Mouse (Mus musculus): Measurements from ENCODE around the gene Alpk1. TPM values are rescaled to one million over a fixed set of nuclear protein-coding genes. Genes with fewer than 3 reads are reported as not detected.

The Alpk1 gene
- polyA plus RNA-seq, 1 experiment from 2014 or later, result 0.37 TPM

DNA sequence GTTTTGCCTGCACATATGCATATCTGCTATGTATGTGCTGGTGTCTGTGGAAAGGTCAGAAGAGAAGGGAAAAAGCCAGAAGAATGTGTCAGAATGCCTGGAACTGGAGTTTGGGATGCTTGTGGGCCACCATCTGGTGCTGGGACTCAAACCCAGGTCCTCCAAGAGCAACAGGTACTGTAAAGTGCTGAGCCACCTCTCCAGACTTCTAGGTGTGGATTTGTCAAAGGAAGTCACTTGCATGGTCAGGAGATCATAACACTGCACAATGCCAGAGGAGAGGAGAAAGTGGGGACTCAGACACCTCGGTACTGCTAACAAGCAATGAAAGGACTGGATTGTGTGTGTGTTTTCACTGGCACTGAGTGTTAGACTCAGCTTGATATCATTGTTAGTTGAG, 150.1 kb downstream of the Alpk1 start:
- WGBS, result 7% methylated on average over 1 of the region's 1 CpGs
- H3K4me1 ChIP-seq (ENCODE audit: control insufficient read depth, insufficient read depth, low read length), result peaks cover 15% of the 10 kb centered on the region

DNA sequence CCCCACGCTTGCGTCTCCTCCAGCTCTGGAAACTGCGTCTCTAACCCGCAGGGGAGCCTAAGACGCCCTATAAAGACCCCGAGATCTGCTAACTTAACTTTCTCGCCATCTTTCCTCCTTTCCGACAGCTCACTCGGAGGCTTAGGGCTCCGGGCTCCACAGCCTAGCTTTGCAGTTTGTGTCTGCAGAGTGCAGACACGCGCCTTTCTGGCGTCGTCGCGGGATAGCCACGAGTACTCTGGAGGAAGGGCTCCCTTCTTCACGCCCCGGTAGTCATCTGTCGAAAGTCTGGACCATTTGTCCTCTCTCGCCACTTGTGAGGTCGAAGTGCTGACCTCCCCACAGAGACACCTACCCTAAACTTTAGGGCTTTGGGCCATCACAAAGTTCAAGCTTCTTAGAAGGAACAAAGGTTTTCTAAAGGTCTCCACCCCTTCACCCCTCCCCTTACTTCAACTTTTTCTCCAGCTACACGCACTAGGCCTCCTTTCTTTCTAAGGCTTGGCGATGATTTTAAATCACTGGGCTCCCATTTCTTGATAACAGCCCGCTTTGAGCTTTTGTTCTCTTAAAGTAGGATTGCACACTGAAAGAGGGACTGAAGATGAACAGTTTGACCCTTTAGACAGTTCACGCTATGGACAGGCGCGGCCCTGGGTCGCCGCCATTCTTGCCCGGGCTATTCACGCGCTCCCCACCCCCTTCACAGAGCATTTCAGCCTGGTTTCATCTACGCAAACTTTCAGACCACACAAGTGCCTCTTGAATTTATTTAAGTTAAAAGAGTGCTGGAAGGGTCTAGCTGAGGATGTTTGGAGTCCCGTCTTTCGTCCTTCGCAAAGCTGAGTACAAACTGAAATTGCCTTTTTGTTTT, 151.8 kb downstream of the Alpk1 start:
- WGBS, result under 1% methylated on average over 37 of the region's 37 CpGs
- DNase-seq (ENCODE audit: low spot score) (peak; percentile 68), ATAC-seq (ENCODE audit: insufficient number of reproducible peaks, low FRiP score, low TSS enrichment, low read depth) (no peak)
- Histone ChIP-seq H3K9ac (ENCODE audit: low read length) (no peak overlapping the region), H3K4me3 (ENCODE audit: low read depth, low read length) (no peak overlapping the region), H3K4me1 (ENCODE audit: control insufficient read depth, insufficient read depth, low read length) (peaks cover 6% of the 10 kb centered on the region; the same call in 1 of the 2 replicates), H3K27me3 (ENCODE audit: control insufficient read depth, insufficient read depth, low read length) (peaks cover 82% of the 10 kb centered on the region), H3K4me2 (ENCODE audit: low read depth, severe bottlenecking) (no peak overlapping the region), H3K36me3 (ENCODE audit: control insufficient read depth, insufficient read depth, low read length) (no peaks in the 10 kb centered on the region), H3K9me3 (ENCODE audit: control insufficient read depth, low read length) (no peaks in the 10 kb centered on the region), H3K27ac (replicated peaks; ENCODE audit: low read depth, low read length) (no peak overlapping the region)

More for the DNA sequence above, 150.1 kb downstream of the Alpk1 start:
- ATAC-seq (ENCODE audit: insufficient number of reproducible peaks, low FRiP score, low TSS enrichment, low read depth), result no peak
- Histone ChIP-seq H3K4me3 (ENCODE audit: low read depth, low read length) (no peak overlapping the region), H3K27me3 (ENCODE audit: control insufficient read depth, insufficient read depth, low read length) (peaks cover 93% of the 10 kb centered on the region), H3K27ac (replicated peaks; ENCODE audit: low read depth, low read length) (no peak overlapping the region), H3K9ac (ENCODE audit: low read length) (no peak overlapping the region), H3K36me3 (ENCODE audit: control insufficient read depth, insufficient read depth, low read length) (no peaks in the 10 kb centered on the region), H3K4me2 (ENCODE audit: low read depth, severe bottlenecking) (no peak overlapping the region), H3K9me3 (ENCODE audit: control insufficient read depth, low read length) (no peaks in the 10 kb centered on the region)
- DNase-seq (ENCODE audit: low spot score), result peak; percentile 45

DNA sequence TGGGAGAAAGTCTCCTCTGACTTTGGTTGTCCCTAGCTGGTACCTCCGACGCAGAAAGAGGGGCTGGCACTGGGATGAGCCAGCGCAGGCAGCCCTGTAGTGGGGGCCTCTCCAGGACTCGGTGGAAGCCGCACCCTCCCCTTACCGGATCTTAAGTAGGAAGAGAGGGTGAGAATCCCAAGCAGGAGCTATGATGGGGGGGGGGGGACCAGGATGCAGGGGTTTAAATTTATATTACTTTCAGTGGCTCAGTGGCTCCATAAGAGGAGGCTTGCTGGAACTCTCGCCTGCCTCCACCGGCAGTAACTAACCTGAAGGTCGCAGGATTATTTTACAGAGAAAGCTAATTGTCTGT, 152.4 kb downstream of the Alpk1 start:
- peaks cover 6% of the 10 kb centered on the region; the same call in 1 of the 2 replicates for H3K4me1 ChIP-seq (ENCODE audit: control insufficient read depth, insufficient read depth, low read length)
- H3K27me3 ChIP-seq (ENCODE audit: control insufficient read depth, insufficient read depth, low read length), result peaks cover 76% of the 10 kb centered on the region
- ATAC-seq (ENCODE audit: insufficient number of reproducible peaks, low FRiP score, low TSS enrichment, low read depth), result no peak
- WGBS, result 0% methylated on average over 9 of the region's 9 CpGs
- no peak overlapping the region for H3K27ac ChIP-seq (replicated peaks; ENCODE audit: low read depth, low read length)
- H3K9me3 ChIP-seq (ENCODE audit: control insufficient read depth, low read length), result no peaks in the 10 kb centered on the region
- no peak overlapping the region for H3K9ac ChIP-seq (ENCODE audit: low read length)
- H3K36me3 ChIP-seq (ENCODE audit: control insufficient read depth, insufficient read depth, low read length), result no peaks in the 10 kb centered on the region
- H3K4me3 ChIP-seq (ENCODE audit: low read depth, low read length), result no peak overlapping the region
- no peak overlapping the region for H3K4me2 ChIP-seq (ENCODE audit: low read depth, severe bottlenecking)
- no peak for DNase-seq (ENCODE audit: low spot score)

DNA sequence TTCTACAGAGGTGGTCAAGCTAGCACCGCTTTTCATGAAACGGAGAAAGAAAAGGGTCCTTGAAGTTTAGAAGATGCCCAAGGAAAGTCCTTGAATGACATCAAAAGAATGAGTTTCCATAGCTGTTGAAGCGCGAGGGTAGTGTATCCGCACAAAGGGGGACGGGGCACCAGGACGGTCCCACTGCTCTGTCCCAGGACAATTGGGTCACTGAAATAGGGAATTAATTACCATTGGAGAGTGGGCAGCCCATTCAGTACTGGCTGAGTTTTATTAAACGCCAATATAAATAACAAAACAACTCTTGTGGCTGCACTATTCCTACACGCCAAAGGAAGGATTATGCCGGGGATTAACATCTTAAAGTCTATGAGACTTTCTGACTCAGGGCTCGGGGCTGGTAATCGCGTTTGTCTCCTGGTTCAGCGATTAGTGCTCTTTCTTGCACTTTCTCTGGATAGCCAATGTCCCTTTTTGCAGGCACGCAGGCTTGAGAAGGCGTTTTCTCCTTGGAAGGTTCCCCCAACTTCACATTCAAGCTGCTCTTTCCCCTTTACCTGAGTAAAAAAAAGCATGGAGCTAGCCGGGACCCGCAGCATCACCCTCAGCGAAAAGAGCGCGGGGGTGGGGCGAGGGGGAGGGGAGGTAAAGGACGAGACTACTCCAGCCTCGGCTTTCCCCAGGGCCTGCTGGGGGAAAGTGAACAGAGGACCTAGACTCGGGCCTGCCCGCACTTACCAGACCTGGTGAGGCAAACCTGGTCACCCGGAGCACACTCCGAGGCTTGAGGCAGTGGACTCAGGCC, 153.0 kb downstream of the Alpk1 start:
- no peak overlapping the region for H3K27ac ChIP-seq (replicated peaks; ENCODE audit: low read depth, low read length)
- DNase-seq (ENCODE audit: low spot score) (peak; percentile 68), ATAC-seq (ENCODE audit: insufficient number of reproducible peaks, low FRiP score, low TSS enrichment, low read depth) (no peak)
- no peaks in the 10 kb centered on the region for H3K36me3 ChIP-seq (ENCODE audit: control insufficient read depth, insufficient read depth, low read length)
- H3K4me1 ChIP-seq (ENCODE audit: control insufficient read depth, insufficient read depth, low read length), result peaks cover 5% of the 10 kb centered on the region; the same call in 1 of the 2 replicates
- H3K4me2 ChIP-seq (ENCODE audit: low read depth, severe bottlenecking), result no peak overlapping the region
- H3K27me3 ChIP-seq (ENCODE audit: control insufficient read depth, insufficient read depth, low read length), result peaks cover 70% of the 10 kb centered on the region
- no peaks in the 10 kb centered on the region for H3K9me3 ChIP-seq (ENCODE audit: control insufficient read depth, low read length)
- H3K4me3 ChIP-seq (ENCODE audit: low read depth, low read length), result no peak overlapping the region
- under 1% methylated on average over 28 of the region's 28 CpGs for WGBS
- no peak overlapping the region for H3K9ac ChIP-seq (ENCODE audit: low read length)

DNA sequence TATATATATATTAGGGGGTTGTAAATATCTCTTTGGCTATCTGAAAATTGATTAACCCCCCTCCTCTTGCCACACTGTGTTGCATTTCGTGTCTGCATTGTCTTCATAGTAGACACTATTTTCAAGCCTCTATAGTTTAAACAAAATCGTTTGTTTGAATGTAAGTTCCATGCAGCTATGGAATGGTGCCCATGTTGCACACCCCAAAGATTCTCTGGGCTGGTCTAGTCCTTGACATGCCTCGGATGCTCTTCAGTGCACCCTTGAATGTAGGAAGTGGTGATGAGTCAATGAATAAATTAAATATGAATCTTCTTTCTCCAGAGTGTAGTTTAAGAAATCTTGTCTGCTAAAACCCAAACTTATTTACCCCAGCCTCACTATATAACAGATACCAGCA, 153.8 kb downstream of the Alpk1 start:
- ATAC-seq (ENCODE audit: insufficient number of reproducible peaks, low FRiP score, low TSS enrichment, low read depth), result no peak
- no peaks in the 10 kb centered on the region for H3K36me3 ChIP-seq (ENCODE audit: control insufficient read depth, insufficient read depth, low read length)
- peaks cover 62% of the 10 kb centered on the region for H3K27me3 ChIP-seq (ENCODE audit: control insufficient read depth, insufficient read depth, low read length)
- H3K4me3 ChIP-seq (ENCODE audit: low read depth, low read length), result no peak overlapping the region
- WGBS, result 12% methylated on average over 3 of the region's 3 CpGs
- 0 out of 2 replicates have a peak, but pooled peaks cover 3% of the 10 kb centered on the region for H3K4me1 ChIP-seq (ENCODE audit: control insufficient read depth, insufficient read depth, low read length)
- no peaks in the 10 kb centered on the region for H3K9me3 ChIP-seq (ENCODE audit: control insufficient read depth, low read length)
- DNase-seq (ENCODE audit: low spot score), result no peak
- H3K27ac ChIP-seq (replicated peaks; ENCODE audit: low read depth, low read length), result no peak overlapping the region
- H3K9ac ChIP-seq (ENCODE audit: low read length), result no peak overlapping the region
- no peak overlapping the region for H3K4me2 ChIP-seq (ENCODE audit: low read depth, severe bottlenecking)

DNA sequence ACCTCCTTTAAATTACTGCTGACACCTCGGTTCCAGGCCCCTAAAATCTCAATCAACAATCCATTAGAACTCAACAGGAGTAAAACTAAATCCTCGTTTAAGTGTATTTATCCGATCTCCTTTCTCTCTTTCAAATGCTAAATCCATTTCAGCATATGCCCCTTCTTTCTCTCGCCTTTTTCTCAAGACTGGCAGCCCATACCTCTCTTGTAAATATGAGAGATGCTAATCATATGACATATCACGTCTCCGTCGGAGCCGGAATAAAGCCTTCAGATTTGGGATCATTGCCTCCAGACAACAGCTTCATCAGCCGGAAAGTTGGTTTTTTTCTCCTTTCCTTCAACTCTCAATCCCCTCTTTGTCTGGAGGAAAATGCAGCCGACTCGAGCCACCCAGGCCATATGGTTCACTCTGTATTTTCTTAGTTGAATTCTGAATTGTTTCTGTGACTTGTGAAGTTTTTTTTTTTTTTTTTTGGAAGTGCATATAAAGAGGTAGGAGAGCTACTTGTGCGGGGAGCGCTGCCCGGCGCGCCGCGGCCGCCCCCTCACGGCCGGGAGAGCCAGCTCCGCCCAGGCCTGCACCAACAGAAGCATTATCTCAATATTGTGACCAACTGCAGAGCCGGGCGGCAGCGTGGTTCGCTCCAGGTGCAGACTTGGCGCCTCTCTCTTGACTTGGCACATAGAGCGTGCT, 154.5 kb downstream of the Alpk1 start:
- H3K4me3 ChIP-seq (ENCODE audit: low read depth, low read length), result no peak overlapping the region
- H3K9ac ChIP-seq (ENCODE audit: low read length), result no peak overlapping the region
- H3K4me1 ChIP-seq (ENCODE audit: control insufficient read depth, insufficient read depth, low read length), result 0 out of 2 replicates have a peak, but pooled peaks cover 3% of the 10 kb centered on the region
- H3K36me3 ChIP-seq (ENCODE audit: control insufficient read depth, insufficient read depth, low read length), result no peaks in the 10 kb centered on the region
- under 1% methylated on average over 28 of the region's 28 CpGs for whole genome bisulfite sequencing
- DNase-seq (ENCODE audit: low spot score), result peak; percentile 71
- ATAC-seq (ENCODE audit: insufficient number of reproducible peaks, low FRiP score, low TSS enrichment, low read depth), result no peak
- peaks cover 56% of the 10 kb centered on the region for H3K27me3 ChIP-seq (ENCODE audit: control insufficient read depth, insufficient read depth, low read length)
- no peaks in the 10 kb centered on the region for H3K9me3 ChIP-seq (ENCODE audit: control insufficient read depth, low read length)
- no peak overlapping the region for H3K27ac ChIP-seq (replicated peaks; ENCODE audit: low read depth, low read length)
- peak overlapping the region; percentile 47 for H3K4me2 ChIP-seq (ENCODE audit: low read depth, severe bottlenecking)

DNA sequence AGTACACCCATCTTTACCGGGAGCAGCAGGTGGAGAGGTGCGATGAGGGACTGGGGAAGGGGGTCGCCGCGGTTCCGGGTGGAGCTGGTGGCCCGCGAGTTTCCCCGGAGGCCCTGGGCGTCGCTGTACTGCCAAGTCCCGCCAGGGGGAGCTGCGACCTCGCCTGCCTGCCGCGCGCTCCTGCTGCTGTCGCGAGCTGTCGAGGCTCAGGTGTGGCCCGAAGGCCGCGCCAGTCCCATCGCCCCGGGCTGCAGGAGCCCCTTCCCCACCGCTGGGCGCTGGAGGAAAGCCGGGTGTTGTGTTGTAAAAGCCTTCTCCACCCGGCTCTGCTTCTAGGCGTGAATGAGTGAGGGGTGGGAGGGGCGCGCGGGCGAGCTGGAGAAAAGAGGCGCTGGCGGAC, 155.0 kb downstream of the Alpk1 start:
- Histone ChIP-seq H3K4me3 (ENCODE audit: low read depth, low read length) (no peak overlapping the region), H3K4me2 (ENCODE audit: low read depth, severe bottlenecking) (peak overlapping the region; percentile 47), H3K27me3 (ENCODE audit: control insufficient read depth, insufficient read depth, low read length) (peaks cover 50% of the 10 kb centered on the region), H3K36me3 (ENCODE audit: control insufficient read depth, insufficient read depth, low read length) (no peaks in the 10 kb centered on the region), H3K4me1 (ENCODE audit: control insufficient read depth, insufficient read depth, low read length) (0 out of 2 replicates have a peak, but pooled peaks cover 3% of the 10 kb centered on the region), H3K27ac (replicated peaks; ENCODE audit: low read depth, low read length) (no peak overlapping the region), H3K9ac (ENCODE audit: low read length) (no peak overlapping the region), H3K9me3 (ENCODE audit: control insufficient read depth, low read length) (no peaks in the 10 kb centered on the region)
- DNase-seq (ENCODE audit: low spot score), result peak; percentile 93
- under 1% methylated on average over 36 of the region's 36 CpGs for WGBS
- peak; percentile 74; the same call in 1 of the 2 replicates for ATAC-seq (ENCODE audit: insufficient number of reproducible peaks, low FRiP score, low TSS enrichment, low read depth)

Measured in limb, embryonic 11.5 days (tissue).